Mouse (Mus musculus) erythroblast, adult 5-6 weeks (primary cell): ENCODE data around the gene Cfap36. TPM values are rescaled to one million over a fixed set of nuclear protein-coding genes. Genes with fewer than 3 reads are reported as not detected.
A peak's percentile ranks its signal among the peaks of the same experiment; 100 is the strongest.

Source experiments
- ATAC-seq: replicated peaks from 2 replicates; pipeline ENCODE4 v1.8.0; 2016; ENCODE audit warnings: moderate number of reproducible peaks, mild to moderate bottlenecking, moderate TSS enrichment, inconsistent platforms; ENCODE audit not compliant: poor library complexity, low FRiP score, severe bottlenecking
- total RNA-seq, 2 experiments: library from RNA; stranded (forward) in 1 of 2; stranded (reverse) in 1 of 2; fragments of 150-400 nt in 1 of 2; fragments of 200-764, 138-1000 nt in 1 of 2; gene quantifications; 2 replicates each; pipeline versions ENCODE4 v1.2.3 to v1.2.4; 2015 to 2017; ENCODE audit warnings: low replicate concordance in 2 of 2

Gene Cfap36
- total RNA-seq (2015; ENCODE audit: low replicate concordance) (8.4 and 10.6 TPM in 2 replicates), total RNA-seq (2017; ENCODE audit: low replicate concordance) (10.4 and 13.8 TPM in 2 replicates)

DNA sequence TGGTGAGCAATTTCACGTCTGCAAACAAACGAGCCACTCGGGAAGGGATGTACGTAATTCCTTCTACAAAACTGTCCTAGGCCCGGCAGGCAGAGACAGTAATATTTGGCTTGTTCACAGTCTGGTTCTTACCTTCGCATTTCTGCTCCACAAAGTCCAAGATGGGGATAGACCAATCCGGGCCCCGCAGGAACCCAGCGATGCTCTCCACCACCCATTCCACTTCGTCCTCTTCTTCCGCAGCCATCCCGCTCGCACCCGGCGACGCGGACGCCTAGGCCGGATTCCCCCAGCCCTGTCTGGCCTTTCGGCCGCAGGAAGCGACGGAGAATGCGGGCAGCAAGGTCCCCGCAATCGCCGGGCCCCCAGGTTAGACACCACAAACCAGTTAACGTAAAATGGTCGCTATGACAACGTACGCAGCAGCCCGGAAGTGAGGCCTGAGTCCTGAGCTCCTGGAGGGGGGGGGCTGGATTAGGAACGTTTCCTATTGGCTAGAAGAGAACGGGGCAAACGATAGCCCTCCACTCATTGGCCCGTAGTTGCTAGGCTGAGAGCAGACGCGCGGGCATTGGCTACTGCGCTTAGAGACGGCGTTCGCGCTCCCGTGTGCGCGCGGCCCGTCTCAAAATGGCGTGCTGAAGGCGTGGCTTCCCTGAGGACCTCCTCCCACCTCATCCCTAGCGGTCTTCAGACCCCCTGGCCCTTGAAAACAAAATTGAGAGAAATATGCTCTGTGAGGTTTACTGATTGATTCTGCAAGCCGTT is at the start of gene Cfap36:
Cfap36 (minus strand) TSS at position 527 of the 768 bp plus-strand sequence.
- ATAC-seq, result peak; percentile 98

- ATAC-seq, result no peak
Measured at GRCm38 (mm10) chr11:29287305-29287704, 40.1 kb upstream of the Cfap36 start.

DNA sequence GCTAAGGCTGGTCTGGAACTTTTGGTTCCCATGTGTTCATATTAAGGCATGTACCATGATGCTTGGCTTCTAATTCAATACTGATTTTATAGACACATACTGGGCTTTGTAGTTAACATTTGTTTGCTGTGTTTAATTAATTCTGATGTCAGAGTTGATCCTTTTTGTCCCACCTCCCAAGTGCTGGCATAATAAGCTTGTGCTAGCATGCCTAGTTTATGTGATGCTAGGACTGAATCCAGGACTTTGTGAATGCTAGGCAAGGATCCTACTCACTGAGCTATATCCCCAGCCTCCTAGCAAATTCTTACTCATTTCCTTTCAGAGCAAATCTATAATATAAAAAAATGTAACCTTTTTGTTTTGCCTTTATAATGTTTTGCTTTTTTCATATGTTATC is 38.8 kb upstream of the Cfap36 start:
- no peak for ATAC-seq

DNA sequence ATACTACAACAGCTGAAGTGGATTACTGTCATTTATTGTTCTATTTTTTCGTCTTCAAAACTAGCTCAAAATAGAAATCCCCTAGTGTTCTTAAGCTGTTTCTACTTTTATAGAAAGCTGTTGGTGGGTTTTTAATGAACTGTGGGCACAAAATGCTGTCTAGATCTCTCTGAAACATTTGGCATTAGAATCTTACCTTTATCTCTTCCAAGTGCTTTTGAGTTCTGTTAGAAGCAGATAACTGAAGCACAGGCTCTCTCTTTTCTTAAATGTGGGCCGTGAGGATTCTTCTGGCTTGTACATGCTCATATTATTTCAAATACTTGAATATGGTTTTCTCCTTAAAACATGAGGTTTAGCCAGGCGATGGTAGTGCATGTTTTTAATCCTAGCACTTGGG is 27.5 kb upstream of the Cfap36 start:
- ATAC-seq, result no peak

GRCm38 (mm10) chr11:29267824-29268223 is 20.6 kb upstream of the Cfap36 start:
- ATAC-seq, result no peak; the same call in 1 of the 2 replicates

- no peak for ATAC-seq
Measured at GRCm38 (mm10) chr11:29254643-29255042, 7.4 kb upstream of the Cfap36 start.

GRCm38 (mm10) chr11:29248386-29248785 is 1.2 kb upstream of the Cfap36 start:
- no peak for ATAC-seq

- no peak for ATAC-seq
Measured at GRCm38 (mm10) chr11:29247725-29248124, 516 bp upstream of the Cfap36 start.

DNA sequence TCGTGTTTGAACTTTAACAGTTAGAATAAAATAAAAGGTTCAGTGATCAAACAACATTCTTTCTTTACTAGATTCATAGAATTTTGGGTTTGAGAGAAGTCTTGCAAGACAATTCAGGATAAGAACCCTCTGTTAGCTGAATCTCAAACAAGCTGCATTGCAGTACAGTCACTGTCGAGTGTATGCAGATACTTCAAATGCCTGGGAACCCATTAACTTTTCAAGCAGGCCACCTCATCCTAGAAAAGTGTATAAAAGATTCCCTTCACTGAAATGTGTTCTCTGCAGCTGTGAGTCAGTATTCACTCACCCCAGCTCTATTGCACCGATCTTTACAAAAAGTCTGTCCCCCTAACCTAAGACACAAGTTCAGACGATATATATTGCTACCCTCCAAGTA is 1.2 kb downstream of the Cfap36 start:
- ATAC-seq, result no peak

DNA sequence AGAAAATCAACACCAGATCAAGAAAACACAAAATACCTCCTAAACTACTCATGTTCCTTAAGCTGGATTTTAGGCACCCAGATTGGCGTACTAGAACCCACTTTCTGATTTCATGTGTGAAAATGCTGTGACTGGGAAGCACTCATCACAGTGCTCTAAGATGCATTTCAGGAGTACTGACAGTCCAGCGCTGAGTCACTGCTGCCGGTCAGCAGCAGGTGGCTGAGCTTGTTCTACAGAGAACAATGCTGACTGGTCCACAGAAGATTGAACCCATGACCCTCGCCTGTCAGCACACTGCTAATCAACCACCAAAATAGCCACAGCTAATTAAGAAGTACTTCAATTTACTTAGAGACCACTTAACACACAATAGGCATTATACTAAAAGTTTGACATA is 5.2 kb downstream of the Cfap36 start:
- ATAC-seq, result no peak

GRCm38 (mm10) chr11:29239353-29239752 is 7.9 kb downstream of the Cfap36 start:
- no peak for ATAC-seq

GRCm38 (mm10) chr11:29238551-29238950 is 8.7 kb downstream of the Cfap36 start:
- no peak for ATAC-seq

GRCm38 (mm10) chr11:29238047-29238446 is 9.2 kb downstream of the Cfap36 start:
- peak; percentile 81 for ATAC-seq

DNA sequence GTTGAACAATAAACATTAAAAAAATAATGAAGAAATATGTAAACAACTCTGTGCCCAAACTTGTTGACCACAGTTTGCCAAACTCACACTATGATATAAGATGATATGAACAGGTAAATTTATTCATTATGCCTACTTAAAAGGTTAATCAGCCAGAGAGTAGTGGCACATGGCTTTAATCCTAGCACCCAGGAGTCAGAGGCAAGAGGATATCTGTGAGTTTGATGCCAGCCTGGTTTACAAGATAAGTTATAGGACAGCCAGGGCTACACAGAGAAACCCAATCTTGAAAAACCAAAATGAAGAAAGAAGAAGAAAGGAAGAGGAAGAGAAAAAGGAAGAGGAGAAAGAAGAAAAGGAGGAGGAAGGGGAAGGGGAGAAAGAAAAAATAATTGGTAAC is 9.8 kb downstream of the Cfap36 start:
- no peak for ATAC-seq

DNA sequence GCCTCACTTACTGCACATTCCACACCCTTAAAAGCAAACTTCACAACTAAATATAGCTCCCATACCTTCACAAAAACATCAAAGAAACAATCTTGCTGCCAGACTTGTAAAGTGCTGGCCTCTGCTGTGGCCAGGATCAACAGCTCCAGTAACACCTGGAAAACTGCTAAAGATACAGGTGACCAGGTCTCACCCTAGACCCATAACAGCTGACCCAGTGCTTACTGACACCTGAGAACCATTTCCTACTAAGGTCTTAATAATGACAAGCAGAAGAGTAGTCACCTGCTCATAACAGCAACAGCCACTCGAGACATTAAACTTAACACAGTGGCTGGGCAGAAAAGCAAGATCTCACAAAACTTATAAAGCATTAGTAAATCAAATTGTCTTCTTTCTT is 13.6 kb downstream of the Cfap36 start:
- no peak for ATAC-seq

- no peak for ATAC-seq
Measured at GRCm38 (mm10) chr11:29228957-29229356, 18.3 kb downstream of the Cfap36 start.

DNA sequence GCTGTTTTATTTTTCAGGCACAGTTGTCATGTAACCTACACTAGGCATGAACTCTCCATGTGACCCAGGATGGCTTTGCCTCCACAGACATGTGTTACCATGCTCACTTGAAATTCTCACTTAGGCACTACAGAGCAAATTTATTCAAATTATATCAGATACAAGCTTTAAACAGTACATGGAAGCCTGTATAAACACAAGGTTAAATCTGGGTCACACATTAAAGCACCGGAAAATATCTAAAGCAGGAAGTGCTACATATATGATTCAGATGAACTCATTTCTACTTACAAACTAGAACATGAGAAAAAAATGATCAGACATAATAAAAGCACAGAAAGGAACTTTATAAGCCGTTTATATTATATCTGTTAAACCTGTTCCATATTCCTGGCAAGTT is 22.5 kb downstream of the Cfap36 start:
- no peak for ATAC-seq

DNA sequence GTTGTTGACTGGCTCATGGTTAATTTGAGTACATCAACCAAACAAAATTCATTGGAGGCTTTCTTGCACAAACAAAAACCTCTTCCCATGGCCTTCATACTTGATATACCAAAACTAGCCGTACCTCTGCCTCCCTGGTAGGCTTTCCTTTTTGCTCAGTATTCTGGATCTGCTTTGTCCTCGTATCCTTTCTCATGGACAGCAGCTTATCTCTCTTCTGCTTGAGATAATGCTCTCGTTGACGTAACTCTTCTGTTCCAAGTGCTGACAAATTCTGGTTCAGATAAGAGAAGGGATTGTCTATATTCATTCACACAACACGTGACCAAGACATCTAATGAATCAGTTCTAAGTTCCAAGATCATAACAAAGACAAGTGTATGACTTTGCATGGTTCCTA is 24.9 kb downstream of the Cfap36 start:
- ATAC-seq, result no peak

DNA sequence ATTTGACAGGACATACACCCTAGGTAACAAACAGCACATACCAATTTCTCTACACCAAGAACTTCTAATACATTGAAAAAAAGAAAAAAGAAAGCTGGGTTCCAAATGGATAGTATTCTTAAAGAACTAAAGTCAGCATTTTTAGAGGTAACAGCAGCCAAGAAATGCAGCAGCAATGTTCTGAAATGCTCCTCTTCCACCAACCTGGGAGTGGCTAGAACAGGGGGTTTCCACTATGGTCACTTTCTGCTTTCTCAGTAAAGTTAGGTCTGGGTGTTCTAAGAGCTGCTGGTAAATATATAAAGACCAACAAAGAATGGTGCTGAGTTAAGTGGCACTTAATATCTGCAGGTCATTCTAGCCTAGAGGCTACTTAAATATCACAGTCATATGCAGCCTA is 28.2 kb downstream of the Cfap36 start:
- ATAC-seq, result no peak

GRCm38 (mm10) chr11:29216196-29216595 is 31.0 kb downstream of the Cfap36 start:
- peak; percentile 69 for ATAC-seq

- no peak for ATAC-seq
Measured at GRCm38 (mm10) chr11:29209774-29210173, 37.4 kb downstream of the Cfap36 start.

GRCm38 (mm10) chr11:29203653-29204052 is 43.6 kb downstream of the Cfap36 start:
- no peak for ATAC-seq
